Mouse (Mus musculus) adrenal gland, adult 2 months (tissue): ENCODE results near the gene Srrt. TPM values are rescaled to one million over a fixed set of nuclear protein-coding genes. Genes with fewer than 3 reads are reported as not detected.

Source experiments
- DNase-seq: peaks from one replicate; pipeline ENCODE4 v3.0.0; 2021
- microRNA-seq, 2 experiments: library from miRNA; unstranded; fragments of <30 nt; microRNA quantifications; one replicate each; pipeline ENCODE4 v1.2.0; 2021
- polyA plus RNA-seq: library from polyadenylated mRNA; depleted of rRNA; stranded (reverse); fragments of >200 nt; gene quantifications from 2 replicates; pipeline ENCODE4 v1.2.3, GENCODE M21; 2012; rRNA removed
- total RNA-seq, 2 experiments: library from RNA; stranded (reverse); gene quantifications; 2 replicates each; pipeline ENCODE4 v1.2.3; 2021

Srrt gene
- total and polyA plus RNA-seq, 3 experiments: 135 to 172 (median 150) TPM

DNA sequence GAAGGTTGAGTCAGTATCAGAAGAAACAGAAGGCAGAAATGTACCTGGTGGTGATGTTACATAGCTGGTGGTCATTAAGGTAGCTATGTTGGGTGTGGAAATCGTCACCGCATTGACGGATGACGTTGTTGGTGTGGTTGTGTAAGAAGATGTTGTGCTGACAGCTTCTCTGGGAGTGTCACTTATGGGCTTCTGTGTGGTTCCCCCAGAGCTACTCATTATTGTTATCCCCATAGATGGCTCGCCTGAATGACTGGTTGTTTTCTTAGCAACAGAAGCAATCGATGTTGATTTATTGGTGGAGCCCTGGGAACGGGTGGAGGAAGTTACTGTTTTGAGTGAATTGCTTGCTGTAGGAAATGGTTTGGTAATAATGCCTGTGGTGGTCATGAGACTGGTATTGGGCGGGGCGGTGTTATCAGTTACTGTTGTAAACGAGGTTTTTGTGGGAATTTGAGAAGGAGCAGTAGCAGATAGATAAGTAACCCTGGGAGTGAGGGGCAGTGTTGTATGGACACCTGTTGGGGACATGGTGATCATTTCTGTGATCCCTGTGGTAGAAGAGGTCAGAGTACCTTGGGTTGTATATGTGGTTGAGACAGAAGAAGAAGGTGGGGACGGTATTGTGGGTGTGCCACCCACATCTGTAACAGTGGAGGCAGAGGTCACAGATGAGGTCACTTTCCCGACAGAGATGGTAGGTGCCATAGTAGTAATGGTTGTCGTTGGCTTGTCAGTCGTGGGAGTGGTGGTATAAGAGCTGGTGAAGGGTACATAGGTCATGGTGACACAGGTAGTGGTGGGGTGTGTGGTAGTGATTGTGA, 43.4 kb downstream of the Srrt start:
- no peak for DNase-seq

Small RNA genes lying within 50 kb of the gene (microRNA-seq; reads per million reads assigned to microRNA genes)
- 0.41 to 0.88 reads per million in 2 experiments for gene Mir7036
- 0 to 0.22 reads per million in 2 experiments for gene Mir8116

Other genes with a start within 250 kb of the Srrt start
- gene Serpine1, start 235.4 kb downstream of the Srrt start, total RNA-seq: 1 to 10 TPM; 3.9 to 5.3 TPM
- gene Serpine1, start 235.4 kb downstream of the Srrt start, polyA plus RNA-seq: 1.3 and 2.1 TPM in 2 replicates
- 10 to 100 TPM; 37.1 to 47.0 TPM for gene Trim56, start 191.5 kb downstream of the Srrt start, total RNA-seq
- gene Trim56, start 191.5 kb downstream of the Srrt start, polyA plus RNA-seq: 13.3 and 19.6 TPM in 2 replicates
- gene Muc3, start 158.4 kb downstream of the Srrt start, total RNA-seq: not detected
- not detected in 2 replicates for gene Muc3, start 158.4 kb downstream of the Srrt start, polyA plus RNA-seq
- under 1 TPM in 1 of 2 experiments, not detected in 1; 0.14 TPM for gene Muc3a, start 95.3 kb downstream of the Srrt start, total RNA-seq
- gene Muc3a, start 95.3 kb downstream of the Srrt start, polyA plus RNA-seq: 0.30 and 0.63 TPM in 2 replicates
- 10 to 100 TPM in 1 of 2 experiments, 1 to 10 TPM in 1; 5.8 to 12.0 TPM for gene Ache, start 20.2 kb downstream of the Srrt start, total RNA-seq
- 11.0 and 18.0 TPM in 2 replicates for gene Ache, start 20.2 kb downstream of the Srrt start, polyA plus RNA-seq
- 10 to 100 TPM in 1 of 2 experiments, 1 to 10 TPM in 1; 9.6 to 15.3 TPM for gene Ufsp1, start 13.0 kb downstream of the Srrt start, total RNA-seq
- gene Ufsp1, start 13.0 kb downstream of the Srrt start, polyA plus RNA-seq: 29.8 and 37.9 TPM in 2 replicates
- 10 to 100 TPM; 28.3 to 41.4 TPM for gene Trip6, start 6.7 kb upstream of the Srrt start, total RNA-seq
- 108 TPM in 2 replicates for gene Trip6, start 6.7 kb upstream of the Srrt start, polyA plus RNA-seq
- gene Slc12a9, start 25.9 kb upstream of the Srrt start, total RNA-seq: 10 to 100 TPM in 1 of 2 experiments, 1 to 10 TPM in 1; 7.3 to 12.4 TPM
- 30.4 and 33.0 TPM in 2 replicates for gene Slc12a9, start 25.9 kb upstream of the Srrt start, polyA plus RNA-seq
- 10 to 100 TPM; 44.3 to 68.9 TPM for gene Ephb4, start 42.4 kb upstream of the Srrt start, total RNA-seq
- gene Ephb4, start 42.4 kb upstream of the Srrt start, polyA plus RNA-seq: 54.6 and 59.9 TPM in 2 replicates
- gene Zan, start 169.4 kb upstream of the Srrt start, total RNA-seq: not detected
- gene Zan, start 169.4 kb upstream of the Srrt start, polyA plus RNA-seq: 0.01 TPM in 2 replicates
- 10 to 100 TPM; 23.0 to 31.7 TPM for gene Pop7, start 194.8 kb upstream of the Srrt start, total RNA-seq
- 46.9 and 48.7 TPM in 2 replicates for gene Pop7, start 194.8 kb upstream of the Srrt start, polyA plus RNA-seq
- gene Gigyf1, start 210.9 kb upstream of the Srrt start, total RNA-seq: 10 to 100 TPM; 25.4 to 31.0 TPM
- 37.1 and 38.0 TPM in 2 replicates for gene Gigyf1, start 210.9 kb upstream of the Srrt start, polyA plus RNA-seq
- gene Epo, start 225.6 kb upstream of the Srrt start, total RNA-seq: not detected
- gene Epo, start 225.6 kb upstream of the Srrt start, polyA plus RNA-seq: not detected in 2 replicates
- gene Gnb2, start 225.8 kb upstream of the Srrt start, total RNA-seq: 100 to 1,000 TPM; 553 to 611 TPM
- gene Gnb2, start 225.8 kb upstream of the Srrt start, polyA plus RNA-seq: 1,578 and 1,712 TPM in 2 replicates
- gene Actl6b, start 245.8 kb upstream of the Srrt start, total RNA-seq: 1 to 10 TPM; 2.8 to 5.2 TPM
- gene Actl6b, start 245.8 kb upstream of the Srrt start, polyA plus RNA-seq: 6.0 and 10.0 TPM in 2 replicates